Mouse (Mus musculus) liver, embryonic 14.5 days (tissue): ENCODE data around the gene Caml.

Experiments
- CTCF ChIP-seq: IDR thresholded peaks from 2 replicates; pipeline ENCODE4 v1.5.1; 2016; ENCODE audit warnings: antibody characterized with exemption, low read depth, control low read depth
- EP300 ChIP-seq: IDR thresholded peaks from 2 replicates; pipeline ENCODE4 v1.6.1; 2016; ENCODE audit warnings: antibody characterized with exemption, low read depth

- TF ChIP-seq CTCF (no peak), EP300 (no peak)
Observed at GRCm38 (mm10) chr13:55599566-55600540, 23.0 kb upstream of the Caml start, which contains the start of gene B4galt7.
